Mouse (Mus musculus) forebrain, postnatal 0 days (tissue): Measurements from ENCODE around the gene Mxra8. TPM values are rescaled to one million over a fixed set of nuclear protein-coding genes. Genes with fewer than 3 reads are reported as not detected.

Experiments
- ATAC-seq: fragments of 200-750 bp; cut with Nextera tagmentation; 2 replicates; pipeline ENCODE4 v1.8.0; 2017; ENCODE audit warnings: mild to moderate bottlenecking, moderate library complexity
- DNase-seq: peaks from one replicate; pipeline ENCODE4 v3.0.0-alpha.2; 2015
- H3K27ac ChIP-seq: fragments of 300-500 bp; sonication (generic); 2 replicates; pipeline ENCODE4 v1.5.1; 2014; ENCODE audit warnings: low read depth, mild to moderate bottlenecking, antibody characterized with exemption, low read length, moderate library complexity, mixed read lengths
- H3K27me3 ChIP-seq: fragments of 300-500 bp; sonication (generic); 2 replicates; pipeline ENCODE4 v1.6.1; 2014; ENCODE audit warnings: mild to moderate bottlenecking, low read length, mixed read lengths; ENCODE audit not compliant: insufficient read depth
- H3K36me3 ChIP-seq: fragments of 300-500 bp; sonication (generic); 2 replicates; pipeline ENCODE4 v1.6.1; 2014; ENCODE audit warnings: mild to moderate bottlenecking, moderate library complexity; ENCODE audit not compliant: insufficient read depth
- H3K4me1 ChIP-seq: fragments of 300-500 bp; sonication (generic); 2 replicates; pipeline ENCODE4 v1.6.1; 2014; ENCODE audit warnings: antibody characterized with exemption; ENCODE audit not compliant: insufficient read depth
- H3K4me2 ChIP-seq: fragments of 300-500 bp; sonication (generic); 2 replicates; pipeline ENCODE4 v1.6.1; 2014; ENCODE audit warnings: low read depth, mild to moderate bottlenecking, moderate library complexity
- H3K4me3 ChIP-seq: fragments of 300-500 bp; sonication (generic); 2 replicates; pipeline ENCODE4 v1.5.1; 2014; ENCODE audit warnings: low read depth, low read length, mixed read lengths
- H3K9ac ChIP-seq: fragments of 300-500 bp; sonication (generic); 2 replicates; pipeline ENCODE4 v1.6.1; 2014; ENCODE audit warnings: mild to moderate bottlenecking
- H3K9me3 ChIP-seq: fragments of 300-500 bp; sonication (generic); 2 replicates; pipeline ENCODE4 v1.6.1; 2016; ENCODE audit warnings: low read length
- CTCF ChIP-seq: sonication (generic); IDR thresholded peaks from 2 replicates; pipeline ENCODE4 v1.5.1; 2016; ENCODE audit warnings: antibody characterized with exemption, control low read depth, low read depth
- WGBS: fragments of 180-500 bp; shearing (Covaris S2); extraction: QIAGEN DNeasy Blood & Tissue Kit; methylation state at CpG from one replicate; pipeline ENCODE4 v1.1.7; 2014; 5-methylcytosine and 5-hydroxymethylcytosine counted together
- polyA plus RNA-seq: library from polyadenylated mRNA; unstranded; fragments of >200 nt; fragmentation: Nextera tagmentation; extraction: Ambion mirVana; gene quantifications from 2 replicates; pipeline ENCODE4 v1.2.1, GENCODE M21; 2015
- total RNA-seq: library from RNA; depleted of rRNA; stranded (reverse); fragments of >200 nt; gene quantifications from 2 replicates; pipeline ENCODE4 v1.2.3, GENCODE M21; 2014

Mxra8 gene
- total and polyA plus RNA-seq, 2 experiments from 2014 or later, result 30.5 to 35.9 TPM

DNA sequence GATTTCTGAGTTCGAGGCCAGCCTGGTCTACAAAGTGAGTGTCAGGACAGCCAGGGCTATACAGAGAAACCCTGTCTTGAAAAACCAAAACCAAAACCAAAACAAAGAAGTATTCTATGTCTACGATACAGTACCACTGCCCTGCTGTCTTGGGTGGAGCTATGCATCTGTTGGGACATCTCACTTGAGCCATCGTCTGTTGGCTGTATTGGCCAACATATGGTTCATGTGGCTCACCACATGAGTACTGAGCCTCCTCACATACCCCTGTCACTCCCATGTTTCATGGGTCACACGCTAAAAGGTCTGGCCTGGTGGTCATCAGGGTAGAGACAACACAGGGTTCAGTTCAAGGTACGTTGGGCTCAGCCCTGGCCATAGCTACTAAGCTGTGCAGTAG lies 46.9 kb downstream of the Mxra8 start:
- Histone ChIP-seq H3K4me2 (no peak overlapping the region), H3K9me3 (no peaks in the 10 kb centered on the region), H3K27me3 (no peaks in the 10 kb centered on the region), H3K27ac (no peak overlapping the region), H3K4me1 (peaks cover 8% of the 10 kb centered on the region; the same call in 1 of the 2 replicates), H3K9ac (no peak overlapping the region), H3K4me3 (no peak overlapping the region), H3K36me3 (peaks cover 57% of the 10 kb centered on the region)
- ATAC-seq (no peak), DNase-seq (no peak)
- no peak for TF ChIP-seq CTCF
- WGBS, result 98% methylated on average over 5 of the region's 5 CpGs

- Histone ChIP-seq H3K36me3 (peaks cover 57% of the 10 kb centered on the region), H3K4me3 (no peak overlapping the region), H3K27ac (no peak overlapping the region)
Observed at GRCm38 (mm10) chr4:155887674-155888073, 48.2 kb downstream of the Mxra8 start.

DNA sequence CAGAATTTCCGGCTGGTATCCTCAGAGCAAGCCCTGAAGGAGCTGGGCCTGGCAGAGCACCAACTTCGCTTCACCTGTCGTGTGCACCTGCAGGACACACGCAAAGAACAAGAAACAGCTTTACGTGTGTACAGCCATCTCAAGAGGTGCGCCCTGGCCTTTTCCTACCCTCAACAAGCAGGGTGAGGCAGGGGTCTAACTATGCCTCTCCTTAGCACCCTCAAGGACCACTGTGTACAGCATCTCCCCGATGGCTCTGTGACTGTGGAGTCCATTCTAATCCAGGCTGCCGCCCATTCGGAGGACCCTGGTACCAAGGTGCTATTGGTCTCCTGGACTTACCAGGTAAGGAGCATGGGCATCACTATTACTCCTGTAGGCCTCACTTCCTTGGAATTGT lies 48.7 kb downstream of the Mxra8 start:
- Histone ChIP-seq H3K36me3 (peaks cover 57% of the 10 kb centered on the region), H3K9me3 (no peaks in the 10 kb centered on the region), H3K27ac (no peak overlapping the region), H3K4me2 (no peak overlapping the region), H3K27me3 (no peaks in the 10 kb centered on the region), H3K4me3 (no peak overlapping the region), H3K4me1 (peaks cover 8% of the 10 kb centered on the region; the same call in 1 of the 2 replicates), H3K9ac (no peak overlapping the region)
- DNase-seq (no peak), ATAC-seq (no peak)
- no peak for TF ChIP-seq CTCF
- WGBS, result 97% methylated on average over 9 of the region's 9 CpGs

More at GRCm38 (mm10) chr4:155887674-155888073, 48.2 kb downstream of the Mxra8 start:
- DNase-seq (no peak), ATAC-seq (no peak)
- Histone ChIP-seq H3K27me3 (no peaks in the 10 kb centered on the region), H3K4me1 (peaks cover 8% of the 10 kb centered on the region; the same call in 1 of the 2 replicates), H3K4me2 (no peak overlapping the region), H3K9me3 (no peaks in the 10 kb centered on the region), H3K9ac (no peak overlapping the region)
- WGBS, result 90% methylated on average over 10 of the region's 10 CpGs
- TF ChIP-seq CTCF, result no peak

GRCm38 (mm10) chr4:155889316-155889715 lies 49.8 kb downstream of the Mxra8 start:
- ATAC-seq, result no peak
- H3K27ac ChIP-seq, result no peak overlapping the region
- no peak overlapping the region for H3K4me2 ChIP-seq
- H3K9ac ChIP-seq, result no peak overlapping the region
- peaks cover 17% of the 10 kb centered on the region for H3K4me1 ChIP-seq
- no peak for TF ChIP-seq CTCF
- H3K9me3 ChIP-seq, result no peaks in the 10 kb centered on the region
- H3K36me3 ChIP-seq, result peaks cover 51% of the 10 kb centered on the region
- DNase-seq, result no peak
- no peaks in the 10 kb centered on the region for H3K27me3 ChIP-seq
- 81% methylated on average over 5 of the region's 5 CpGs for WGBS
- no peak overlapping the region for H3K4me3 ChIP-seq

GRCm38 (mm10) chr4:155891011-155891471 lies 51.6 kb downstream of the Mxra8 start:
- ATAC-seq (no peak), DNase-seq (no peak)
- peak overlapping the region; percentile 100; the same call in 1 of the 2 replicates for H3K27ac ChIP-seq
- H3K4me2 ChIP-seq, result peak overlapping the region; percentile 97
- no peaks in the 10 kb centered on the region for H3K27me3 ChIP-seq
- 3% methylated on average over 34 of the region's 34 CpGs for WGBS
- peak overlapping the region; percentile 92 for H3K4me3 ChIP-seq
- no peak for TF ChIP-seq CTCF
- H3K36me3 ChIP-seq, result peaks cover 44% of the 10 kb centered on the region
- peaks cover 32% of the 10 kb centered on the region for H3K4me1 ChIP-seq
- H3K9me3 ChIP-seq, result no peaks in the 10 kb centered on the region
- H3K9ac ChIP-seq, result peak overlapping the region; percentile 98

DNA sequence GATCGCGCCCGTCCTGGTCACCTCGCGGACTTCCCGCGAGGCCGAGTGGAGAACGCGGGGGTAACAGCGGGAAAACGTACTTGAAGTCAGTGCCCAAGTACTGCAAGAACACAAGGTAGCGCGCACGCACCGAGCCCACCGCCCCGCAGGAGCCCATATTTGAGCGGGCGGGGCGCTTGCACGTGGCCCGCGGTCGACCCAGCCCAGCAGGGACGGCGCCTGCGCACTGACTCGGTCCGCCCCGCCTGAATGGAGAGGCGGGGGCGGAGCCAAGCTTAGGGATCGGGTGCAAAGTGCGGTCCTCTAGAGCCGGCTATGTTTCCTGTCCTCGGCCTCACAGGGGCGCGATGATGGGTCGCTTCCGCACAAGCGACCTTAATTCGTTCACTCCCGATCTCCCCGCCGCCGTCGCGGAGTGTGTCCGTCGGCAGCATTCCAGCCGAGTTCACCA lies 52.1 kb downstream of the Mxra8 start, which contains the start of the genes Pusl1 and Acap3:
TSS of gene Pusl1 (minus strand) at position 231 of the 451 bp plus-strand sequence.
TSS of gene Acap3 (plus strand) at position 272 of the 451 bp plus-strand sequence.
- Histone ChIP-seq H3K9me3 (no peaks in the 10 kb centered on the region), H3K27me3 (no peaks in the 10 kb centered on the region), H3K9ac (peak within 1 kb of the TSS; percentile 98), H3K36me3 (peaks cover 44% of the 10 kb centered on the region), H3K4me3 (peak within 1 kb of the TSS; percentile 92), H3K27ac (peak within 1 kb of the TSS; percentile 100), H3K4me1 (peaks cover 32% of the 10 kb centered on the region), H3K4me2 (peak within 1 kb of the TSS; percentile 97)
- 2% methylated on average over 52 of the region's 52 CpGs for WGBS
- DNase-seq (peak; percentile 99), ATAC-seq (peak; percentile 89)
- TF ChIP-seq CTCF, result no peak

DNA sequence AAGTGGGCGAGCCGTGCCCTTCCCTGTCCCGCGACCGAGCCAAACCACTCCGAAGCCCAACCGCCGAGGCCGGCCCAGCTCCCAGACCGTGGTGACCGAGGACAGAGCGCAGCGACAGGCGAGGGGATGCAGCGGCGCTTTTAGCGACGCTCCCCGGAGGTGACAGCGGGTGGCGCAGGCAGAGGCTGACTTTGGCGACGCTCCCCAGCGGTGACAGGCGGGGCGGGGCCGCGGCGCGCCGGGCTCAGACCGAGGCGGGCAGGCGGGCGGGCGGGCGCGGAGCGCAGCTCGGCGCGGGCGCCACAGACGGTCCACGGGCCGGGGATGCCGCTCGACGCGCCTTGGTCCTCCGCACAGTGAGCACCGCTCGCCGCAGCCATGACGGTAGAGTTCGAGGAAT lies 52.5 kb downstream of the Mxra8 start:
- DNase-seq (peak; percentile 94), ATAC-seq (peak; percentile 92)
- peak; percentile 61 for TF ChIP-seq CTCF
- H3K36me3 ChIP-seq, result peaks cover 44% of the 10 kb centered on the region
- peak overlapping the region; percentile 98 for H3K9ac ChIP-seq
- H3K4me2 ChIP-seq, result peak overlapping the region; percentile 97
- H3K4me1 ChIP-seq, result peaks cover 32% of the 10 kb centered on the region
- H3K27me3 ChIP-seq, result no peaks in the 10 kb centered on the region
- peak overlapping the region; percentile 100 for H3K27ac ChIP-seq
- under 1% methylated on average over 51 of the region's 56 CpGs for WGBS
- no peaks in the 10 kb centered on the region for H3K9me3 ChIP-seq
- peak overlapping the region; percentile 92 for H3K4me3 ChIP-seq
